Mouse (Mus musculus) G1E (cell line): ENCODE data around the gene Ugt1a6b. TPM values are rescaled to one million over a fixed set of nuclear protein-coding genes. Genes with fewer than 3 reads are reported as not detected.
A peak's percentile ranks its signal among the peaks of the same experiment; 100 is the strongest.

Experiments
- ATAC-seq: 2 replicates; pipeline ENCODE4 v1.8.0; 2016; ENCODE audit warnings: mild to moderate bottlenecking; ENCODE audit not compliant: insufficient number of reproducible peaks, poor library complexity, low FRiP score, severe bottlenecking; ENCODE audit errors: extremely low read depth
- DNase-seq: peaks from one replicate; pipeline ENCODE4 v3.0.0; 2012; ENCODE audit warnings: low spot score
- H3K27me3 ChIP-seq: 2 replicates; pipeline ENCODE4 v1.6.1; 2012; ENCODE audit warnings: mild to moderate bottlenecking, low read length, inconsistent platforms; ENCODE audit not compliant: insufficient read depth
- H3K36me3 ChIP-seq: replicated peaks from 2 replicates; pipeline ENCODE3; 2012; ENCODE audit warnings: mild to moderate bottlenecking, inconsistent platforms
- H3K4me1 ChIP-seq: 2 replicates; pipeline ENCODE4 v1.6.1; 2012; ENCODE audit warnings: low read depth, low read length, inconsistent platforms, mixed read lengths; ENCODE audit not compliant: insufficient read depth
- H3K4me3 ChIP-seq: 2 replicates; pipeline ENCODE4 v1.5.1; 2012; ENCODE audit warnings: low read depth, mild to moderate bottlenecking, inconsistent platforms, low read length, moderate library complexity, mixed read lengths
- H3K9me3 ChIP-seq: replicated peaks from 2 replicates; pipeline ENCODE4 v1.6.1; 2012; ENCODE audit warnings: inconsistent platforms
- CTCF ChIP-seq: IDR thresholded peaks from 2 replicates; pipeline ENCODE4 v1.5.1; 2012; ENCODE audit warnings: low read depth, low read length, inconsistent platforms, mixed read lengths
- GATA1 ChIP-seq: IDR thresholded peaks from 2 replicates; pipeline ENCODE4 v1.6.1; 2012; ENCODE audit warnings: borderline replicate concordance, low read length, inconsistent platforms, mixed read lengths
- GATA2 ChIP-seq: IDR thresholded peaks from 2 replicates; pipeline ENCODE4 v1.6.1; 2012; ENCODE audit warnings: low read depth, low read length, inconsistent platforms, borderline replicate concordance
- POLR2AphosphoS5 ChIP-seq: IDR thresholded peaks from 2 replicates; pipeline ENCODE4 v1.6.1; 2012; ENCODE audit warnings: low read depth, low read length, inconsistent platforms; ENCODE audit not compliant: insufficient replicate concordance
- TAL1 ChIP-seq: conservative IDR thresholded peaks from 2 replicates; pipeline ENCODE4 v1.6.1; 2012; ENCODE audit warnings: low read depth, low read length, inconsistent platforms, mixed read lengths
- polyA plus RNA-seq: library from polyadenylated mRNA; stranded (reverse); fragments of >175 nt; gene quantifications from 2 replicates; pipeline ENCODE4 v1.2.3, GENCODE M21; 2012
- total RNA-seq, 2 experiments: library from RNA; stranded (forward) in 1 of 2; stranded (reverse) in 1 of 2; fragments of 200-1000 nt in 1 of 2; fragments of >200 nt in 1 of 2; fragmentation: Nextera tagmentation in 1 of 2; gene quantifications; 2 replicates each; pipeline ENCODE4 v1.2.3; 2014 to 2017

Gene Ugt1a6b
- total and polyA plus RNA-seq, 3 experiments = 0.27 TPM; not detected in 2

DNA sequence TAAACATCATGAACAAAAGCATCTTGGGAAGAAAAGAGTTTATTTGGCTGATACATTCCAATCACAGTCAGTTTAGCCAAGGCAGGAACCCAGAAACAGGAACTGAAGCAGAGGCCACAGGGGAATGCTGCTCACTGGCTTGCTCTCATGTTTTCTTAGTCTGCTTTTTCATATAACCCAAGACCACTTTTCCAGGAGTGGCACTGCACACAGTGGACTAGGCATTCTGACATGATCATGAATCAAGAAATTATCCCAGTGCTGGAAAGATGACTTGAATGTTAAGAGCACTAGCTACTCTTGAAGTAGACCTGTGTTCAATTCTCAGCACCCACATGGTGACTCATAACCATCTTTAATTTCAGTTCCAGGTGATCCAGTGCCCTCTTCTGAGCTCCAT lies 122.7 kb downstream of the Ugt1a6b start:
- ATAC-seq (no peak), DNase-seq (no peak)
- TF ChIP-seq GATA1 (no peak), TAL1 (no peak), POLR2AphosphoS5 (no peak), CTCF (no peak), GATA2 (no peak)
- Histone ChIP-seq H3K9me3 (no peaks in the 10 kb centered on the region), H3K4me3 (no peak overlapping the region), H3K4me1 (no peaks in the 10 kb centered on the region), H3K27me3 (no peaks in the 10 kb centered on the region), H3K36me3 (no peaks in the 10 kb centered on the region)

DNA sequence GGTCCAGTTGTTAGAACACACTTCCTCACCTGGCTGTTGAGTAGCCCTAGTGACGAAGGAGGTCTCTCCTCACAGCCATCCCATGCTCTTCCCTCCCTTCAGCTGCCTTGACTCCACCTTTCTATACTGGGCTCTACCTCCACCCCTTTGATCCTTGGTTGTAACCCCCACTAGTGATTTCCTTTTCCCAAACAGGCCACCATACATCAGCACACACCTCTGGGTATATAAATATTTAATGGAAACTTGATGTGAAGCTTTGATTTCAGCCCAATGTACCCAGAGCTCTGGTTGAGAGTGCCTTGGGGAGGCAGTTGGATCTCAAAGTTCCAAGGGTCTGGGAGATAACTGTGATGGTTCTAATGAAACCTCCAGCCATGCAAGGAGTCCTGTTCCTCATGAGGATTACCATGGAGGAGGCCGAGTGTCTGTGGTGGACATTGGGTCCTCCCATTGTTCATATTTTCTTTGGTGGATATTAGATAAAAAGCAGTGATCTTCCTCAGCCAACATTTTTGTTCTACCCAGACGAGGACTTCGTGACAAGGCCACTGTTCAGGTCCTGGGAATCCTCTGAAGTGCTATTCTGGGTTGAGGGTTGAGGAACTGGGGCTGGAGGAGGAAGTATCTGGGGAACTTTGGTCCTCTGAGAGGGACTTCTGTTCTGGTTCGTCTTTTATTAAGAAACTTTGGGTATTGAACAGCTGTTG lies 123.8 kb downstream of the Ugt1a6b start, which contains the start of gene Mroh2a:
TSS of gene Mroh2a (plus strand) at position 317 of the 710 bp plus-strand sequence.
- ATAC-seq = no peak
- DNase-seq = no peak
- Histone ChIP-seq H3K27me3 (no peaks in the 10 kb centered on the region), H3K9me3 (no peaks in the 10 kb centered on the region), H3K4me3 (no peak within 1 kb of the TSS), H3K36me3 (no peaks in the 10 kb centered on the region), H3K4me1 (no peaks in the 10 kb centered on the region)
- TF ChIP-seq GATA1 (no peak), GATA2 (no peak), POLR2AphosphoS5 (no peak), TAL1 (no peak), CTCF (no peak)

DNA sequence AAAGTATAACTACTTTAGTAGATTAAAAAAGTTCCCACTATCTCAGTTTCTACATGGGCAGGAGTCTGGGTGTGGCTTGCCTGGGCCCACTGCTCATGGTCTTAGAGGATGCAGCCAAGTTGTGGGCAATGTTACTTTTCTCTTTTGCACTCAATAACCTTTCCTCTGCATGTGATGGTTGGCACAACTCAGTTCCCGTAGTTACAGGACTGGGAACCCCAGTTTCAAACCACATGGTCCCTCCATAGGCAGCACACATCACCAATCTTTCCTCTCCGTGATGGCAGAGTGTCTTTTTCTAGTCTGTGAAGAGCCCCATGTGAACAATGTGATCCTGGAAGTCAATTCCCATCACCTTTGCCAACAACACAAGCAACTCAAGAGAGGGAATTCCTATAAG lies 124.4 kb downstream of the Ugt1a6b start:
- Histone ChIP-seq H3K9me3 (no peaks in the 10 kb centered on the region), H3K36me3 (no peaks in the 10 kb centered on the region)
- no peak for DNase-seq

DNA sequence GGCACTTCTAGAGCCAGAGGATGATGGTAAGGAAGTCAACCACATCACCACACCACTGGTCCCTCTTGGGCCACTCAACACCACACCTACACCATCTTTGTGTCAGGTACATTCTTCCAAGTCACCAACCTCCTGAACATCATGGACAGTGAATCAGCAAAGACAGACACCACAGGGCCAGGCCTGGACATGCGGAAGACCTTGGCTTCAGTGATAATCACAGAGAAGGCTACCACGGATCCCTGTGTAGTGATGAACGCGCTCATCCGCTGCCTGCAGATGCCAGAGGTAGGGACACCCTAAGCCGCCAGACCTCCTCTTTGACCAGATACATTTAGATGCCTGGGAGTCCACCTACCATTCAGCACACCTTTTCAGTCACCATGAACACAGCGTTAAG lies 125.1 kb downstream of the Ugt1a6b start:
- ATAC-seq (no peak), DNase-seq (no peak)

More for the DNA sequence above, 124.4 kb downstream of the Ugt1a6b start:
- Histone ChIP-seq H3K4me3 (no peak overlapping the region), H3K4me1 (no peaks in the 10 kb centered on the region), H3K27me3 (no peaks in the 10 kb centered on the region)
- TF ChIP-seq CTCF (no peak), POLR2AphosphoS5 (no peak), GATA2 (no peak), GATA1 (no peak), TAL1 (no peak)
- ATAC-seq = no peak

DNA sequence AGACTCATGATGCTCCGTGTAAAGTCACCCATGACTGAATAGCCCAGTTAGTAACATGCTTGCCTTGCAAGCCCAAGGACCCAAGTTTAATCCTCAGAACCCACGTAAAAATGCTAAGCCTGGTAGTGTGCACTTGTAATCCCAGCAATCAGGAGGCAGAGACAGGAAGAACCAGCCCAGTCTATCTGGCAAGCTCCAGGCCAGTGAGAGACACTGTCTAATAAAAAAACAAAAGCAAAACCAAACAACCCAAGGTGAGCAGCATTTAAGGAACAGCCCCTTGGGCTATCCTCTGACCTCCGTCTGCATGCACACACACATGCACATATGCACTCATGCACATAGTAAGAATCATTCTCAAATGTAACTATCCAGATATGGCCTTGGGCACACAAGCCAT lies 126.5 kb downstream of the Ugt1a6b start:
- Histone ChIP-seq H3K27me3 (no peaks in the 10 kb centered on the region), H3K4me1 (no peaks in the 10 kb centered on the region), H3K4me3 (no peak overlapping the region), H3K36me3 (no peaks in the 10 kb centered on the region), H3K9me3 (no peaks in the 10 kb centered on the region)
- DNase-seq (no peak), ATAC-seq (no peak)
- TF ChIP-seq POLR2AphosphoS5 = no peak; the same call in 1 of the 2 replicates
- no peak for TF ChIP-seq TAL1
- no peak for TF ChIP-seq CTCF
- TF ChIP-seq GATA1 = no peak
- no peak for TF ChIP-seq GATA2

More for the DNA sequence above, 125.1 kb downstream of the Ugt1a6b start:
- H3K4me3 ChIP-seq = no peak overlapping the region
- H3K9me3 ChIP-seq = no peaks in the 10 kb centered on the region
- no peaks in the 10 kb centered on the region for H3K4me1 ChIP-seq
- H3K27me3 ChIP-seq = no peaks in the 10 kb centered on the region
- peak; percentile 2; the same call in 1 of the 2 replicates for TF ChIP-seq CTCF
- no peak for TF ChIP-seq GATA1
- H3K36me3 ChIP-seq = no peaks in the 10 kb centered on the region

DNA sequence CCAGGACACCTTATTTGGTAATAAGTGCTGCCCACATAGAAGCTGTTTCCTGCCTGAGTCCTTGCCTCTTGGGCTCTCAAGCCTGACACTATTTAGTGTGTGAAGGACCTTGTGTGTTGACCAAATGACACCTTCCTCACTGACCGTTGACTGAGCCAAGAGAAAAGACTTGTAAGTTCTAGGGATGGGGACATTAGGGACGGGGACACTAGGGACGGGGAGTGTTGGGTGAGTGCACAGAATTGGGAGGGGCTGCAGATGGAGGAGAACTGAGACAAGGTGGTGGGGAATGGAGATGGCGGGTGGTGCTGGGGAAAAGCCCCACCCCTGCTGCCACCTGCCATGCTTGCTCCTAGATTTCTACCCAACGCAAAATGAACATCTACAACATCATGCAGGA lies 126.9 kb downstream of the Ugt1a6b start:
- ATAC-seq (no peak), DNase-seq (no peak)
- Histone ChIP-seq H3K9me3 (no peaks in the 10 kb centered on the region), H3K27me3 (peaks cover 4% of the 10 kb centered on the region; the same call in 1 of the 2 replicates), H3K4me3 (no peak overlapping the region), H3K36me3 (no peaks in the 10 kb centered on the region), H3K4me1 (no peaks in the 10 kb centered on the region)
- 0 out of 2 replicates have a peak, but pooled peaks have one; percentile 29 for TF ChIP-seq POLR2AphosphoS5
- TF ChIP-seq TAL1 = no peak
